Mouse (Mus musculus) heart, adult 11 months (tissue): ENCODE data around the gene Ttc21b.

Source experiments
- DNase-seq: peaks from one replicate; pipeline ENCODE4 v3.0.0; 2022

The Ttc21b gene

GRCm38 (mm10) chr2:66170721-66171120 lies 85.7 kb downstream of the Ttc21b start:
- DNase-seq = no peak

GRCm38 (mm10) chr2:66165025-66165424 lies 91.4 kb downstream of the Ttc21b start:
- DNase-seq = peak; percentile 62

- peak; percentile 70 for DNase-seq
Measured at GRCm38 (mm10) chr2:66158140-66158915, 98.1 kb downstream of the Ttc21b start.

GRCm38 (mm10) chr2:66151436-66151835 lies 105.0 kb downstream of the Ttc21b start:
- no peak for DNase-seq

- DNase-seq = no peak
Measured at GRCm38 (mm10) chr2:66150531-66150930, 105.9 kb downstream of the Ttc21b start.

- DNase-seq = no peak
Measured at GRCm38 (mm10) chr2:66148654-66149230, 107.7 kb downstream of the Ttc21b start.

- DNase-seq = no peak
Measured at GRCm38 (mm10) chr2:66146473-66146872, 109.9 kb downstream of the Ttc21b start.

GRCm38 (mm10) chr2:66144770-66145169 lies 111.6 kb downstream of the Ttc21b start:
- no peak for DNase-seq

- no peak for DNase-seq
Measured at GRCm38 (mm10) chr2:66143284-66143683, 113.1 kb downstream of the Ttc21b start.

GRCm38 (mm10) chr2:66142711-66143110 lies 113.7 kb downstream of the Ttc21b start:
- no peak for DNase-seq

GRCm38 (mm10) chr2:66142268-66142667 lies 114.1 kb downstream of the Ttc21b start:
- DNase-seq = no peak

GRCm38 (mm10) chr2:66140246-66140645 lies 116.2 kb downstream of the Ttc21b start:
- DNase-seq = no peak
